Mouse (Mus musculus) limb, embryonic 14.5 days (tissue): ENCODE results near the gene Tanc1. TPM values are rescaled to one million over a fixed set of nuclear protein-coding genes. Genes with fewer than 3 reads are reported as not detected.

Source experiments
- ATAC-seq: fragments of 200-750 bp; cut with Nextera tagmentation; 2 replicates; pipeline ENCODE4 v1.8.0; 2017; ENCODE audit warnings: low read depth, moderate number of reproducible peaks, moderate TSS enrichment; ENCODE audit not compliant: low FRiP score
- DNase-seq: peaks from one replicate; pipeline ENCODE4 v3.0.0-alpha.2; 2015; ENCODE audit warnings: low spot score
- H3K27ac ChIP-seq: fragments of 300-500 bp; sonication (generic); replicated peaks from 2 replicates; pipeline ENCODE4 v1.5.1; 2014; ENCODE audit warnings: low read depth, mild to moderate bottlenecking, low read length, moderate library complexity, mixed read lengths
- H3K27me3 ChIP-seq: fragments of 300-500 bp; sonication (generic); 2 replicates; pipeline ENCODE4 v1.6.1; 2014; ENCODE audit warnings: low read length, mixed read lengths; ENCODE audit not compliant: control insufficient read depth, insufficient read depth
- H3K36me3 ChIP-seq: fragments of 300-500 bp; sonication (generic); 2 replicates; pipeline ENCODE4 v1.6.1; 2014; ENCODE audit warnings: mild to moderate bottlenecking, low read length, moderate library complexity, mixed read lengths; ENCODE audit not compliant: control insufficient read depth, insufficient read depth
- H3K4me1 ChIP-seq: fragments of 300-500 bp; sonication (generic); 2 replicates; pipeline ENCODE4 v1.6.1; 2014; ENCODE audit warnings: antibody characterized with exemption, low read length, mixed read lengths; ENCODE audit not compliant: control insufficient read depth, insufficient read depth
- H3K4me2 ChIP-seq: fragments of 300-500 bp; sonication (generic); replicated peaks from 2 replicates; pipeline ENCODE4 v1.6.1; 2014; ENCODE audit warnings: low read depth, mild to moderate bottlenecking, low read length, moderate library complexity; ENCODE audit not compliant: severe bottlenecking
- H3K4me3 ChIP-seq: fragments of 300-500 bp; sonication (generic); replicated peaks from 2 replicates; pipeline ENCODE4 v1.5.1; 2014; ENCODE audit warnings: low read length
- H3K9ac ChIP-seq: fragments of 300-500 bp; sonication (generic); 2 replicates; pipeline ENCODE4 v1.6.1; 2014; ENCODE audit warnings: mild to moderate bottlenecking, low read depth, low read length, moderate library complexity; ENCODE audit not compliant: severe bottlenecking
- H3K9me3 ChIP-seq: fragments of 300-500 bp; sonication (generic); 2 replicates; pipeline ENCODE4 v1.6.1; 2016; ENCODE audit warnings: low read length; ENCODE audit not compliant: control insufficient read depth
- POLR2A ChIP-seq: fragments of 200-500 bp; IDR thresholded peaks from 2 replicates; pipeline ENCODE4 v1.8.0; 2012; ENCODE audit warnings: inconsistent platforms, mild to moderate bottlenecking, moderate library complexity, borderline replicate concordance; ENCODE audit not compliant: insufficient read depth, insufficient read length; ENCODE audit errors: extremely low read depth
- WGBS: fragments of 180-500 bp; shearing (Covaris S2); extraction: QIAGEN DNeasy Blood & Tissue Kit; methylation state at CpG from one replicate; pipeline ENCODE4 v1.1.7; 2014; 5-methylcytosine and 5-hydroxymethylcytosine counted together
- polyA plus RNA-seq, 2 experiments: library from polyadenylated mRNA; depleted of rRNA in 1 of 2; stranded (reverse) in 1 of 2; unstranded in 1 of 2; fragments of >200 nt; fragmentation: Nextera tagmentation in 1 of 2; extraction: Ambion mirVana in 1 of 2; gene quantifications; 2 replicates each; pipeline versions ENCODE4 v1.2.1 to v1.2.3; 2012 to 2014

Gene Tanc1
- polyA plus RNA-seq, 2 experiments, result 24.1 to 35.3 TPM

GRCm38 (mm10) chr2:59800481-59801266 is 188.8 kb downstream of the Tanc1 start:
- Histone ChIP-seq H3K27ac (no peak overlapping the region), H3K9me3 (no peaks in the 10 kb centered on the region), H3K36me3 (peaks cover 71% of the 10 kb centered on the region), H3K4me3 (no peak overlapping the region), H3K4me1 (no peaks in the 10 kb centered on the region), H3K27me3 (no peaks in the 10 kb centered on the region), H3K9ac (no peak overlapping the region), H3K4me2 (no peak overlapping the region)
- WGBS, result 93% methylated on average over 18 of the region's 18 CpGs
- DNase-seq, result no peak
- no peak for ATAC-seq
- no peak for TF ChIP-seq POLR2A

- Histone ChIP-seq H3K4me2 (no peak overlapping the region), H3K27me3 (no peaks in the 10 kb centered on the region), H3K9ac (no peak overlapping the region), H3K4me3 (no peak overlapping the region), H3K27ac (no peak overlapping the region), H3K36me3 (peaks cover 67% of the 10 kb centered on the region), H3K9me3 (no peaks in the 10 kb centered on the region), H3K4me1 (no peaks in the 10 kb centered on the region)
- DNase-seq (no peak), ATAC-seq (no peak)
- 82% methylated on average over 8 of the region's 8 CpGs for WGBS
- no peak for TF ChIP-seq POLR2A
Observed at GRCm38 (mm10) chr2:59802722-59803387, 191.0 kb downstream of the Tanc1 start.

- no peak overlapping the region for H3K4me3 ChIP-seq
- no peaks in the 10 kb centered on the region for H3K9me3 ChIP-seq
- no peak for TF ChIP-seq POLR2A
- H3K27me3 ChIP-seq, result no peaks in the 10 kb centered on the region
- no peaks in the 10 kb centered on the region for H3K4me1 ChIP-seq
- 54% methylated on average over 2 of the region's 2 CpGs for WGBS
- ATAC-seq (no peak), DNase-seq (no peak)
- peaks cover 64% of the 10 kb centered on the region for H3K36me3 ChIP-seq
- H3K9ac ChIP-seq, result no peak overlapping the region
- no peak overlapping the region for H3K27ac ChIP-seq
- H3K4me2 ChIP-seq, result no peak overlapping the region
Observed at GRCm38 (mm10) chr2:59805595-59805994, 193.8 kb downstream of the Tanc1 start.

GRCm38 (mm10) chr2:59806038-59806437 is 194.2 kb downstream of the Tanc1 start:
- peaks cover 63% of the 10 kb centered on the region for H3K36me3 ChIP-seq

GRCm38 (mm10) chr2:59808608-59809007 is 196.8 kb downstream of the Tanc1 start:
- H3K4me1 ChIP-seq, result no peaks in the 10 kb centered on the region
- 94% methylated on average over 4 of the region's 4 CpGs for WGBS
- no peak overlapping the region for H3K27ac ChIP-seq
- DNase-seq (no peak), ATAC-seq (no peak)
- TF ChIP-seq POLR2A, result no peak
- no peak overlapping the region for H3K4me2 ChIP-seq
- no peak overlapping the region for H3K4me3 ChIP-seq
- H3K9me3 ChIP-seq, result no peaks in the 10 kb centered on the region
- no peak overlapping the region for H3K9ac ChIP-seq
- H3K27me3 ChIP-seq, result no peaks in the 10 kb centered on the region
- H3K36me3 ChIP-seq, result peaks cover 62% of the 10 kb centered on the region

More at GRCm38 (mm10) chr2:59806038-59806437, 194.2 kb downstream of the Tanc1 start:
- 89% methylated on average over 6 of the region's 6 CpGs for WGBS
- Histone ChIP-seq H3K4me3 (no peak overlapping the region), H3K27me3 (no peaks in the 10 kb centered on the region), H3K4me2 (no peak overlapping the region), H3K9me3 (no peaks in the 10 kb centered on the region), H3K27ac (no peak overlapping the region), H3K4me1 (no peaks in the 10 kb centered on the region), H3K9ac (no peak overlapping the region)
- DNase-seq (no peak), ATAC-seq (no peak)
- no peak for TF ChIP-seq POLR2A
